Mouse (Mus musculus) small intestine, adult 2 months (tissue): ENCODE measurements at regions not wholly inside any gene's neighbourhood (a gene's known extent, or its start where the extent isn't known, plus 50 kb on each side); places are given as distances from the start of the nearest gene placed in this dataset.

Experiments used
- CTCF ChIP-seq: fragments of 200-500 bp; IDR thresholded peaks from 2 replicates; pipeline ENCODE4 v1.5.1; 2012; ENCODE audit warnings: low read depth, mild to moderate bottlenecking, control low read depth, inconsistent platforms, low read length, moderate library complexity, mixed read lengths; ENCODE audit not compliant: insufficient replicate concordance, insufficient read length; ENCODE audit errors: extremely low read depth
- POLR2A ChIP-seq: fragments of 200-500 bp; IDR thresholded peaks from 2 replicates; pipeline ENCODE4 v1.6.1; 2012; ENCODE audit warnings: low read depth, mild to moderate bottlenecking, control low read depth, inconsistent platforms, low read length, moderate library complexity

GRCm38 (mm10) chr7:117153826-117154550 lies 226.8 kb upstream of the Xylt1 start:
- TF ChIP-seq POLR2A = no peak
- TF ChIP-seq CTCF = no peak
